Mouse (Mus musculus) olfactory bulb, adult 2 months (tissue): Measurements from ENCODE around the gene Pnliprp2. TPM values are rescaled to one million over a fixed set of nuclear protein-coding genes. Genes with fewer than 3 reads are reported as not detected.

Source experiments
- H3K27ac ChIP-seq: fragments of 200-500 bp; 2 replicates; pipeline ENCODE4 v1.5.1; 2012; ENCODE audit warnings: low read depth, low read length; ENCODE audit not compliant: insufficient read depth
- H3K4me1 ChIP-seq: fragments of 200-500 bp; 2 replicates; pipeline ENCODE4 v1.6.1; 2012; ENCODE audit warnings: low read length; ENCODE audit not compliant: control insufficient read depth, insufficient read depth
- H3K4me3 ChIP-seq: fragments of 200-500 bp; 2 replicates; pipeline ENCODE4 v1.5.1; 2012; ENCODE audit warnings: mild to moderate bottlenecking, low read depth, low read length, moderate library complexity; ENCODE audit not compliant: insufficient read depth
- CTCF ChIP-seq: fragments of 200-500 bp; IDR thresholded peaks from 2 replicates; pipeline ENCODE4 v1.5.1; 2012; ENCODE audit warnings: low read depth, mild to moderate bottlenecking, low read length, moderate library complexity; ENCODE audit not compliant: insufficient read depth
- POLR2A ChIP-seq: fragments of 200-500 bp; IDR thresholded peaks from 2 replicates; pipeline ENCODE4 v1.6.1; 2012; ENCODE audit warnings: mild to moderate bottlenecking, low read depth, low read length, moderate library complexity; ENCODE audit not compliant: insufficient read depth
- WGBS: fragments of 180-500 bp; shearing (Covaris S2); methylation state at CpG from one replicate; pipeline ENCODE4 v1.1.7; 2018; 5-methylcytosine and 5-hydroxymethylcytosine counted together
- polyA plus RNA-seq: library from polyadenylated mRNA; stranded (reverse); fragments of >200 nt; gene quantifications from 2 replicates; pipeline ENCODE4 v1.2.4, GENCODE M21; 2012; ENCODE audit warnings: low replicate concordance; ENCODE audit not compliant: missing spikeins, insufficient read depth, insufficient read length

The Pnliprp2 gene
- polyA plus RNA-seq, 1 experiment = not detected

DNA sequence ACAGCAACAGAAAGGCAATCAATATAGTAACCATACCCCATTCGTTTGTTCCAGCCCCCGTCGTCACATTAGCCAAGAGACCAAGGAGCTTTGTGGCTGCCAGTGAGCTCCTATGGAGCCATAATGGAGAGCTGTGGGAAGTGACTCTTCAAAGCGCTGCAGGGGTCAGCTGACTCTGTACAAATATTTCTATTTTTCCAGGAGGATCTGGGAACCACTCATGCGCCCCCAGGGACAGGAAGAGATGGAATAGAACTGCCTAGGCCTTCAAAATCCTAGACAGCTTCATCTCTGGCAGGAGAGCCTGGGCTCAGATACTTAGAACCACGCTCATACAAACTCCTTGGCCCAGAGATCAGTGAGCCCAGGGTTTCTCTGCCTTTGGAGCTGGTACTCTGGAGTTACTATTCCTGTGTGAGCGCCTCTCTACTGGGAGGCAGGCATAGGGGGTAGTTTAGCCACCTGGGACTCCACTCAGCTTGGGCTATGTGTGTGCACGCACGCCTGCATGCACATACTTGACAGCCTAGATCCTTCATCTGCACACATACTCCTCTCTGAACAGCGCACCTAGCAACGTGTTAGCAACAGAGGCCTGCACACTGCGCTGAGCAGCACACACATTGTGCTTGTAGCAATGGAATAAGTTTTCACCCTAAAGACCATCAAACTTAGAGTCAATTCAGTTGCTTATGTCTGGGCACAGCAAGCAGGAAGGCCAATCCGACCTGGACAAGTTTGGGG lies 55.8 kb downstream of the Pnliprp2 start:
- Histone ChIP-seq H3K27ac (no peak overlapping the region), H3K4me1 (peaks cover 18% of the 10 kb centered on the region), H3K4me3 (no peak overlapping the region)
- 90% methylated on average over 13 of the region's 13 CpGs for WGBS
- TF ChIP-seq CTCF (no peak), POLR2A (no peak)

DNA sequence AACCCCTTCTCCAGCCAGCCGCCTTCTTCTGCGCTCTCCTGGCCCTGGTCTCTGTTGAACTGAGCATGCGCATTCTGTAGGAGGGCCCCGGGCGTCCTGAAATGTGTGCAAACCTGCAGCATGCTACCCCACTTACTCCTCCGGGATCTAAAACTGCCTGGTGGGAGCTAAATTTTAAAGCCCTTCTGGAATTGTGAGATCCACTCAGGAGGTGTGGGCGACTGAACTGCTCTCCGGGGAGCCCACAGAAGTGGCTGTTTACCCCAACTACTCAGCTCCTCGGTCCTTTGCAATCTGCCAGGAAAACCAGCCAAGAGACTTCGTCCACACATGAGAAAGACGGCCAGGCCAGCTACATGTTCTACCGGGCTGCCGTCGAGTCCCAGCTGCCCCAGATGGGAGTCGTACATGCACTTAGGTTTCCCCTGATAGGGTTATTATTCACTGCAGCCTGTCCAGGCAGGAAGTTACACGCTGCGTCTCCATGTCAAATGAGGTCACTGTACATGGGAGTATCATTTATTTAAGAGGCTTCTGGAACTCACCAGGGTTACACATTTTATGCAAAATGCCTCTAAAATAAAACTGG lies 57.0 kb downstream of the Pnliprp2 start:
- no peak for TF ChIP-seq POLR2A
- TF ChIP-seq CTCF = no peak
- Histone ChIP-seq H3K27ac (no peak overlapping the region), H3K4me1 (peaks cover 16% of the 10 kb centered on the region), H3K4me3 (no peak overlapping the region)
- 55% methylated on average over 17 of the region's 17 CpGs for WGBS

DNA sequence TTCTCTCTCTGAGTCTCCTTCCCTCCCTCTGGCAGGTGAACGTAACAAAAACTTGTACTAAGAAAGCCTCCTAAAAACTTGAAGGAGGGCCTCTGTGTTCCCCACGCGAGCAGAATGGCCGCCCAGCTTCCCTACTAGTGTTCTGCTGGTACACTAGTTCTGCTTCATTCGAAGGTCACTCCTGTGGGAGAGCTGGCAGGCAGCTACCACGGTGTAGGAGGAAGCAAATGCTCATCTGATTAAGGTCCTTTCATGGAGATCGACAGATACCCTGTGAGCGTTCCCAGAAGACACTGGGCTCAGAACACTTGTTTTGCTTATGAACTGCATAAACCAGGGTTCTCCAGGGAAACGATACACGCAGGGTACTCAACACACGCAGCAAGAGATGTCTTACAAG lies 57.9 kb downstream of the Pnliprp2 start:
- TF ChIP-seq POLR2A (no peak), CTCF (no peak)
- peaks cover 22% of the 10 kb centered on the region for H3K4me1 ChIP-seq
- no peak overlapping the region for H3K27ac ChIP-seq
- 92% methylated on average over 11 of the region's 11 CpGs for WGBS
- no peak overlapping the region for H3K4me3 ChIP-seq

DNA sequence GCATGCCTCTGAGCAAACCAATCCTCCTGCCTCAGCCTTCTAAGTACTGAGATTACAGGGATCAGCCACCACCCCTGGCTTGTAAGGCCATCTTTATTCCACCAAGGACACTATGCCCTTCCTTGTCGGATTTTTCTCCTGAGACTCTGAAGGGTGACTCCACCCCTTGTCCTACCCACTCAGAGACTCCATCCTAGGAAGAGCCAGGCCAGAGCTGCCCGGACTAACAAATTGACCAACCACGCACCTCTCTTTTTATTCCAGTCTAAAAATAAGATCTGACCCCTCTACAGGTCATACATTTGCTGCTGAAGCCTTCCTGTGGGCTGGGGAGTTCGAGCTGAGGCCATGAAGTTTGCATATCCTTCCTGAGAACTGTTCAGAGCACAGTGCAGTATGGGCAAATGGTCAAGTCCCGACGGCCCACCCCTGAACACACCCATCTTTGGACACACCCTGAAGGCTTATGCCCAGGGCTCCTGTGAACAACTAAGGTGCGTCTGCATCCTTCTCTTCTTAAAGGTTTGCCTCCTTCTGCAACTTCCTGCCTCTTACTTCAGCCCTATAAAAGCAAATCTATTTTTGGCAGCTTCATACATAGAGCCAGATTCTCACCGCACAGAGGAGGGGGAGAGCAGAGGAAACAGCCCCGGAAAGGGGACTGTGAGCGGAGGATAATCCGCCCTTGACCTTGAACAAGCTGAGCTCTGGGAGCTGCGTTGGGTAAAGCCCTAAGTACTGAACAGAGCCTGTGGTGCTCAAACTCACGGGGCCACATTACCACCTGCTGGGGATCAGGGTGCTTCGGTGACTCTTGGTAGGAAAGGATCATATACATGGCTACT lies 59.3 kb downstream of the Pnliprp2 start:
- WGBS = 81% methylated on average over 14 of the region's 14 CpGs

DNA sequence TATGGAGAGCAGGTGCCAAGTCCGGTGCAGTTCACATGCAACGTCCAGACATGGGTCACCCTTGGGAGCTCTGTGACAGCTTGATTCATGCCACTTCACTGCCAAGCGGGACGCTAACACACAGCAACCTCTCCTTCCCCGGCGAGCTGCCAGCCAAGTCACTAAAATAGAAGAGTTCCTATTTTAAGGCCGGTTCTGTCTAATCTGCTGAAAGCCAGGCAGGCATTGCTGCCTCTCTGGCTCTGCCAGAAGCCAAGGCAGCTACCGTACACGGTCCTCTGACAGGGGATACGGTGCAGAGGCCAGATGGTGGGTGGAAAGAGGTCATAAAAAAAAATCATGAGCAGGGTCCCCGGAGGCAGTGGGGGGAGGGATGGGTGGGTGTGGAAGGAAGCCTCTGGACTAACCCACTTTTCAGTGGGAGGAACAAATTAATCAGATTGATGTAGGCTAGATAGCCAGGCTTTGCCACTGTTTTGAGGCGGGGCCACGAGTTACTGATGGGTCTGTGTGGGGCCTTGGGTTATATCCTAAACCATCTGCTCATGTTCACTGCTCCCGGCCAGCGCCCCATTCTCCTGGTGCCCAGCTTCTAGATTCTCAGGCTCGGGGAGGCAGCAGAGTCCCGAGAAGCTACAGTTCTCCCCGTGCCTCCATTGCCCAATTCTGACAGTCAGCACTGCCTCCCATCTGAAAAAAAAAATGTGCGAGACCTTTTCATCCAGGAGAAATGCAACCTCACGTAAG lies 63.1 kb downstream of the Pnliprp2 start:
- TF ChIP-seq POLR2A (no peak), CTCF (no peak)
- Histone ChIP-seq H3K4me1 (peaks cover 21% of the 10 kb centered on the region), H3K4me3 (no peak overlapping the region), H3K27ac (peak overlapping the region; percentile 15; the same call in 1 of the 2 replicates)
- WGBS = 50% methylated on average over 20 of the region's 20 CpGs

More for the DNA sequence above, 59.3 kb downstream of the Pnliprp2 start:
- Histone ChIP-seq H3K27ac (no peak overlapping the region), H3K4me3 (no peak overlapping the region), H3K4me1 (peaks cover 33% of the 10 kb centered on the region)
- TF ChIP-seq POLR2A (no peak), CTCF (no peak)

DNA sequence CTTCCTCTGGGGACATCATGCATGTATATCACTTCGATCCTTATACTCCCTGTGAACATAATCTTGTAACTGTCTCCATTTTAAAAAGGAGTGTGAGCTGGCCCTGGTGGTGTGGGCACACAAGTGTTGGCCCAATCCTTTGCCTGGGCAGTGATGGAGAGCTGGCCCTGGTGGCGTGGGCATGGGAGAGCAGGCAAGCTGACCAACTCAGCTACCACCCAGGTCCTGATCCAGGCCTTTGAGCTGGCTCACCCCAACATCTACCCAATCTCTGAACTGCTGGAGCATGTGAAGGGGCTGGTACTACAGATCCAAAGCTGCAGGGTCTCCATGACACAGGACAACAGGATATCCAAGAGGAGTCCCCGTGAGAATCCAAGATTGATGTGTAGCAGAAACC lies 63.8 kb downstream of the Pnliprp2 start:
- peaks cover 21% of the 10 kb centered on the region for H3K4me1 ChIP-seq
- no peak overlapping the region for H3K27ac ChIP-seq
- H3K4me3 ChIP-seq = no peak overlapping the region
- 90% methylated on average over 3 of the region's 3 CpGs for WGBS
- no peak for TF ChIP-seq CTCF
- no peak for TF ChIP-seq POLR2A

DNA sequence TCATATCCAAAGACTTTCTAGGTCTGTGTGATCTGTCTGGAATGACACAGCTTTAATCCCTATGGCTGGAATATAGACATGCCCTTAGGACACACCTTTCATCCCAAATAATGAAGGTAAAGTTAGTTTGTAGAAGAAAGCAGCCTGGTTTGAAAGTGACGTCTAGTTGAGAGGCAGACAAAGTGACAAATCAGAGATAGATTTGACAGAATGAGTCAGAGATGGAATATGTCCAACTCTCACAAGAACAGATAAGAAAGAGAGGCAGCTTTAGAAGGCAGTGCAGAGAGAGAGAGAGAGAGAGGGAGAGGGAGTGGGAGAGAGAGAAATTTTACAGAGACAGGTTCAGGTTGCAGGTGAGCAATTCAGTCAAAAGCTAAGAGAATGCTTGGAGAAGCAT lies 64.8 kb downstream of the Pnliprp2 start:
- Histone ChIP-seq H3K27ac (no peak overlapping the region), H3K4me3 (no peak overlapping the region), H3K4me1 (peaks cover 24% of the 10 kb centered on the region)
- WGBS = 92% methylated on average over 1 of the region's 1 CpGs
- TF ChIP-seq POLR2A (no peak), CTCF (no peak)

Other genes with a start within 250 kb of the Pnliprp2 start
- gene Ccdc172, start 247.7 kb upstream of the Pnliprp2 start, polyA plus RNA-seq = not detected in 2 replicates
- gene Pnlip, start 107.2 kb upstream of the Pnliprp2 start, polyA plus RNA-seq = not detected in 2 replicates
- not detected in 2 replicates for gene Pnliprp1, start 30.8 kb upstream of the Pnliprp2 start, polyA plus RNA-seq
- not detected in 2 replicates for gene 1700019N19Rik, start 34.7 kb downstream of the Pnliprp2 start, polyA plus RNA-seq
- not detected in 2 replicates for gene Eno4, start 183.7 kb downstream of the Pnliprp2 start, polyA plus RNA-seq
- gene Hspa12a, start 183.9 kb downstream of the Pnliprp2 start, polyA plus RNA-seq = not detected in 2 replicates